Mouse (Mus musculus): Measurements from ENCODE around the gene Elavl1.
"Not testable (repeated sequence)": the region's sequence is repeated elsewhere in the genome, so short reads cannot be mapped to it uniquely, and the experiment has no call there.

The Elavl1 gene

DNA sequence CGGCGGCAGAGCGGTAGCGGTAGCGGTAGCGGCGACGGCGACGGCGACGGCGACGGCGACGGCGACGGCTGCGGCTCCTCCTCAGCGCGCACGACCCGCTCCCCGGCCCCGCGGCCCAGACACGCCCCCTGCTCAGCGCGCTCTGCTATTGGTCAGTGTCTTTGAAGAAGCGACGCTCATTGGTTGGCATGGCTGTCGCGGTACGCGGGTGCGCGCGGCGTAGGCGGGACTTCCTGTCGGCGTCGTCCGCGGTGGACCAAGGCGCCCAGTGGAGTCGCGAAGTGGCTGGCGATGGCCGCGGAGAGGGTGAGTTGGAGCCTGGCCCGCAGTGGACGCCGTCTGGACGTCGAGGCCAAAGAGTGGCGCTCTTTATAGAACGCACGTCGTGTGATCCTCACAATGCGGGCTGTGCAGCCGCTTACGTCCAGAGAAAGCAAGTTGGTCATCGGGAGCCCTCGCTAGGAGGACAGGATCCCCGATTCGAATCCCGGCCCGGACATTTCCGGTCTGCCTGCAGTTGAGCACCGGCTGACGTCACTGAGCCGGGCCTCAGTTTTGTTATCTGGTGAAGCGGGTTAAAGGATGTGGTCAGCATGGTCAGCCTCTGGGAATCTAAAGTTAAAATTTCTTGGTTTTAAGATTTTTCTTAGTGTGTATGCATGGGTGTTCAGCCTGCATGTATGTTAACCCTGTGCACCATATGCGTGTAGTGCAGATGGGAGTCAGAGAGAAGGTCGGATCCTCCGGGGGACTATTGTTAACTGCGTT, at the start of gene Elavl1, which contains the start of gene Ccl25:
TSS of gene Elavl1 (minus strand) at position 431 of the 768 bp plus-strand sequence.
TSS of gene Ccl25 (plus strand) at position 228 of the 768 bp plus-strand sequence.
- DNase-seq: peak; percentile 99

DNA sequence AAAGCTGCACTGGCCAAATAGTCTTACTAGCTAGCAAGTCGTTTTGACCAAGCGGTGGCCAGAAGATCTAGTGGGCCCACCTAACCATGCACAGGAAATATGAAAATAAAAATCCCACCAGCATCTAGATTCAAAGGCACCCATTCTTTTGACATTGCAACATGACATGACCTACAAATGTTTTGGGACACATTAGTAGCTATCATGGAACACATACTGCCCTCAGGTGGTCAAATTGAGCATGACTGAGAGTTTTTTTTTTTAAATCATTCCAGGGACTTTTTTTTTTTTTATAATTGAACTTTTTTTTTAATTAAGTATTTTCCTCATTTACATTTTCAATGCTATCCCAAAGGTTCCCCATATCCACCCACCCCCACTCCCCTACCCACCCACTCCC, 47.4 kb upstream of the Elavl1 start:
- DNase-seq: peak in 1 of 2 experiments; percentile 16

DNA sequence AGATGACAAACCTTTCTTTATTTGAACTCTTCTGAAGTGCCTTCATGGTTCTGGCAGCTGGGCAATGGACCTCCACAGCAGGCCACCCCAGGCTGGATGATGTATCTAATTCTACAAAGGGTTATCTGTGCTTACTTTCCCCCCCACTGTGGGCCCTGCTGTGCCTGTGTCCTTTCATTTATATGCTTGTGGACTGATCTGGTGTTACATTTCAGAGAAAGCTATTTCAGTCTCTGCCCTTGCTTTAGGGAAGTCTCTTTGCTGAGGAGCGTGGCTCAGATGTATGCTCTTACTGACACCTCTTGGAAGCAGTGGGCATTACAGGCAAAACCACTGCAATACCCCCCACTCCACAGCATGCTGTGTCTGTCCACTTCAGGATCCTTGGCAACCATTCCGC, 44.9 kb upstream of the Elavl1 start:
- DNase-seq: peak; percentile 19 to 37

DNA sequence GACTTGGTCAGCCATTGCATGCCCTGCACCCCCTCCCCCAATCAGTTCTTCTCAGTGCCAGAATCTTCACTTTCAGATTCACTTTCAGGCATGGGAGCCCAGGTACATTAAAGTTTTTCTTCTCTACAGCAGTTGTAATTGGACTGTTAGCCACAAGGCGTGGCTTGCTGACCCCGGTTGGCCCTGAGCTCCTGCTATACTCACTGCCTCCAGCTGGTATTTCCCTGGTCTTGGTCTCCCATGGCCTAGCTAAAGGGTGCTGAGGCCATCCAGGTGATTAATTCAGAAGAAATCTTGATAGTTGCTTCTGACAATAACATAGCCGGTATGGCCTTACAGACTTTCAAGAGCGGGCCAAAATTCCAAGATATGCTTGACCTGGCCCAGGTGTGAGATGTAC, 43.3 kb upstream of the Elavl1 start:
- no peak for DNase-seq

DNA sequence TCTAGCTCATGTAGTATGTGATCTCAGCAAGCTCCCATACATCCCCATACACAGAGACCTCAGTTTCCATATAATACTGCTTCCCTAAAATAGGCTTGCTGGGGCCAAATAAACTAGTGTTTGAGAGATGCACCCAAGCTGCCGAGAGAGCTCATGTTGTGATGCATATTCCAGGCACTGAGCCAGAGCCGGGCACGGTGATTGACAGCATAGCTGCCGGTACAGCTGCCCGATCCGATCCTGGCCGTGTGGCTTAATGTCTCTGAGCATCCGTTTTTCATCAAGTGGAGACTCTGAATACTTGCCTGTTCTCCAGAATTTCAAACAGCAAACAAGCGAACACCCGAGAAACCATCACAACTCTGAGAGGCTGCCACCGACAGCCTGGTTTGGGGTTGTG, 42.6 kb upstream of the Elavl1 start:
- peak; percentile 72 to 73 for DNase-seq

DNA sequence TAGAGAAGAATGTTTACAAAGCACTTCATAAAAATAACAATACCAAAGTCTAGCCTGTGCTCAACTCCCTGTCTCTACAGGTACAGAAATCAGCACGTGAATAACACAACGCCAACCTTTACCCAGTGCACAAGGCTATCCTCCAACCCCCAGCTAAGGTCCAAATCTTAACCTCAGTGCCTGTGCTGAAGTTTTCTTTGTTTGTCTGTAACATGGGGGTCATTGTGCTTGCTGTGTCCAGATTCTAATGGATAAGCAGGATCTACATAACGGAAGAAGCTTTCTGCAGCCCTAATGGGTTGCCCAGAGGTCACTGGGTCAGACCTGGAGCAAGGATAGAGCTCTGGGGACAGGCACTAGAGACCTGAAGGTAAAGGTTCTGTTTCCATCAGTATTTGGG, 41.0 kb upstream of the Elavl1 start:
- no peak for DNase-seq

DNA sequence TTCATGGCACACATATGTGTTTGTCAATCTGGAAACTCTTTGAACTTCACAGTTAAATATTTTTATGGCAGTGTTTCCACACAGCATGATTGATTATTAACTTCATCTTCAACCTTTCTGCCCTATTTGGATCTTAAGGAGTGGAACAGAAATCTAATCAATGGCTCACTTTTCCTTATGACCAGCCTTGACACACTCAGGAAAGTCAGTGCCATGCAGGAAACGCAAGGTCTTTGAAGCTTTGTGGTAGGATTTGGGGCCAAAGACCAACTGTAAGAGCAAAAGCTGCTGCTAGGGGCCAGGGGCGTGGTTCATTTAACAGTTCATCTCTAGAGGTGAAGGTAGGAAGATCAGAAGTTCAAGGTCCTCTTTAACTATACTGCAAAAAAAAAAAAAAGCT, 35.7 kb upstream of the Elavl1 start:
- no peak for DNase-seq

DNA sequence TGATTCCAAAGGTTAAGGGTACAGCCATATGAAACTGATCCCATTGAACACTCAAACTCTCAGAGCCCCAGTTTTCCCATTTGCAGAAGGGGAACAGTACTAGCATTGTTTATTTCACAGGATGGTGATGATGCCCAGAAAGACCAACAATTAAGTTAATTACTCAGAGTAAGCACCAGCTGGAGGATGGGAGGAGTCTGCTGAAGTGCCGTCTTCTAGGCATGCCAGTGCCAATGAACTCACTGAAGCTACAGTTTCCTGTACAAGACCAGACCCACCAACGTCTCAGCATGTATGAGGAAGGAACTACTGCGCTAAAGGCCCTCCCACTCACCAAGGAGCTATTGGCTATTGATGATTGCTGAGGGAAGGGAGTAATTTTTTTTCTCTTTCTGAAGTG, 34.1 kb upstream of the Elavl1 start:
- DNase-seq: no peak

DNA sequence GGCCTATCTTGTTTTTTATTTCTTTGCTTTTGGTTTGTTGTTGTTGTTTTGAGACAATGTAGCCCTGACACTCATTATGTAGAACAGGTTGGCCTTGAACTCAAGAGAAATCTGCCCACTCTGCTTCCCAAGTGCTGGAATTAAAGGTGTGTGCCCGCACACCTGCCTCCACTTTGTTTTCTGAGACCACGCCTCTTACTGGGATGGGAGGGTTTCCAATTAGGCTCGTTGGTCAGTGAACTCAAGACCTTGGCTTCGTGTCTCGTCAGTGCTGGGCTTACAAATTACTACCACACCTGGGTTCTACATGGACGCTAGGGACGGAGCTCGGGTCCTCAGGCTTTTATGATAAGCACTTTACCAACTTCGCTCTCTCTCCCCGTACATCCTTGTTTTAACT, 30.2 kb upstream of the Elavl1 start:
- DNase-seq: no peak

DNA sequence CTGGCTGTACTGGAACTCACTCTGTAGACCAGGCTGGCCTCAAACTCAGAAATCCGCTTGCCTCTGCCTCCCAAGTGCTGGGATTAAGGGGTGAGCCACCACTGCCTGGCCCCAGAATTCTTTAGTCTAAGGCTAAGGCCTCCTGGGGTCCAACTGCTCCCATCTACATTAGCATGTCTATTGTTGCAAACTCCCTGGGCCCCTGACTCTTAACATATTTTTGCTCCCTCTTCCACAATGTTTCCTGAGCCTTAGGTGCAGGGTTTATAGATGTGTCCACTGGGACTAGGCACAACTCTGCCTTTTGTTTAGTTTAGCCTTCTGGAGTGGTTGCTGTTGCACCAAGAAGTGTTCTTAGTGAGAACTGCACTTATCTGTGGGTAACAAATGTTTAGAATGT, 29.3 kb upstream of the Elavl1 start:
- DNase-seq: no peak

DNA sequence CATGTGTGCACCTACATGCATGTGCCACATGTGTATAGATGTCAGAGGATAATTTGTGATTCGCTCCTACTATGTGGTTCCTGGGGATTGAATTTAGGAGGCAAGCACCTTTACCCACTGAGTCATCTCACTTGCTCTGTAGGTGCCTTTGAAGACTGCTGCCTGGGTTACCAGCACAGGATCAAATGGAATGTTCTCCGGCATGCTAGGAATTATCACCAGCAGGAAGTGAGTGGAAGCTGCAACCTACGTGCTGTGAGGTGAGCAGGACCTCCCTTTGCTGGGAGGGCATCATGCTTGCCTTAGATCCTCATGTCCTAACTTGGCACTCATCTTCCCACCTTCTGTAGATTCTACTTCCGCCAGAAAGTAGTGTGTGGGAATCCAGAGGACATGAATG, 28.5 kb upstream of the Elavl1 start:
- DNase-seq: no peak

DNA sequence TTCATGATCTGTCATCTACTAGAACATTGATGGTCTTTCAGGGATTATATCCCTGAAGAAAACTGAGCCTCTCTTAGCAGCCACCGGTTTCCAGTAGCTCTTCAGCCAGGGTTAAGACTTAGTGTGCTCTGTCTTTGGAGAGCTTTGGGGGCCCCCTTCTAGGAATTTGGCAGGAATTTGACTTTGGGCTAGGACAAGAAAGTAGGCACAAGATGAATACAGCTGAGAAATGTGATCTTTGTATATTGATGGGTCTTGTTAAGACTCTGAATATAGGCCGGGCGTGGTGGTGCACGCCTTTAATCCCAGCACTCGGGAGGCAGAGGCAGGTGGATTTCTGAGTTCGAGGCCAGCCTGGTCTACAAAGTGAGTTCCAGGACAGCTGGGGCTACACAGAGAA, 27.3 kb upstream of the Elavl1 start:
- DNase-seq: not testable (repeated sequence)

DNA sequence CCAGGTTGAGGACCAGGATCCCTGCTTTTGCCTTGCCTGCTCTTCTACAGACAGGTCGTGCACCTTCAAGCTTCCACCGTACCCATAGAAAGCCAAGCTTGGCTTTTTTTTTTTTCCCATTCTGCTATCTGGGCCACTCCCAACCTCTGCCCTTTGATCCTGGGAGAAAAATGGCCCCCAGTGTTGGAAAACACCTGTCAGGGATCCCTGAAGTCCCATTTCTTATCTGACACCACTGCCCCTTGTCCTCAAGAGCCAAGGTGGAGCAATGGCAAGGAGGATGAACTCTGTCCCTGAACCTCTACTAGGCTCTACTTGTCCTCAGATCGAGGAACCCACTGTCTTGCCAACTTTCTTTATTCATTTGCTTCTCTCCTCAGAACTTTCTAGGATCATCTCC, 25.4 kb upstream of the Elavl1 start:
- no peak for DNase-seq

DNA sequence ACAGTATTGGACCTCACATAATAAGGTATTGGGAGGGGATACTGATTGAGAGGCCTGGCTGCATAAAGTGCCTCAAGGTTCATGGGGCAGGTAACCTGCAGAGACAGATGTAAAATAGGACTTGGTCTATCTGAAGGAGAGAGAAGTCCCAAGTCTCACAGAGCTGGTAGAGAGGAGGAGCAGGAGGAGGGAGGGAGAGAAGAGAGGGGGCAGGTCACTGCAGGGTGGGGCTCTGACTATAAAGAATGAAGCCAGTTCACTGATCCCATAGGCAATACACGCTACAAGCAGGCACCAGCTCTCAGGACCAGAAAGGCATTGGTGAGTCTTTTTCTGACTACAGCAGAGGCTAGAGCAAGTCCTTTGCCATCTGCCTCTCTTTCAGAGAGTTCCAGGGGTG, 24.1 kb upstream of the Elavl1 start:
- DNase-seq: no peak

DNA sequence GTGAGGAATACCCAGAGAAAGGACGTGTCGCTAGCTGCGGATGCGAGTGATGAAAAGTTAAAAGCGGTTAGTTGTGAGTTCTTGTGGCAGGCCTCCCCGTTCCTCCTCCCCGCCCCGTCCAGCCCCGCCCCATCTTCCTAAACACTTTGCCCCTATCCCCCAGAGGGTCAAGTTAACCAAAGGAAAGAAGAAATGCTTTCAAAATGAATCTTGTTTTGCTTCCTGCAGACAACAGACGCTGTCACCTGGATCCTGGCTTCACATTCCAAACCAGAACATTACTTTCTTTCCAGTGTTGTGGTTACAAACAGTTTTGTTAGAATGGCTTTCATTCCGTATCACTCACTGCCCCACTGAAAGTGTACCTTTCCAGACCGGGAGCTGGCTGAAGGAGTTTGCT, 23.1 kb upstream of the Elavl1 start:
- DNase-seq: no peak

DNA sequence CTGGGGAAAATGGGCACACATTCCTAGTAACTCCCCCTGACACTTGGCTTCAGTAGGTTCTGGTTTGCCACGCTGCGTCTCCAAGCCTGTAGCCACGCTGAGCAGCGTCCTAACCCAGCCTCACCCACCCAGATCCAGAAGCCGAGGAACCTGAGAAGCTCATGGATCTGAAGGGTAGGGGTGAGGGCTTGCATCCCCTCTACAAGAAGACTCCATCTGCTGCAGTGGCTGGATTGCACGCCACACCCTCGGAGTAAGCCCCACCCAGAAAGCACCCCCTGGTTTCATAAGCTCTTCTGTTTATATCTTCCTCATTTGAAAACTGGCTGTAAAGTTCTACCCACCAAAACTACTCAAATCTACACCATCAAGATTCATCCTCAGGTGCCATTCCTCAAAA, 22.4 kb upstream of the Elavl1 start:
- DNase-seq: no peak

DNA sequence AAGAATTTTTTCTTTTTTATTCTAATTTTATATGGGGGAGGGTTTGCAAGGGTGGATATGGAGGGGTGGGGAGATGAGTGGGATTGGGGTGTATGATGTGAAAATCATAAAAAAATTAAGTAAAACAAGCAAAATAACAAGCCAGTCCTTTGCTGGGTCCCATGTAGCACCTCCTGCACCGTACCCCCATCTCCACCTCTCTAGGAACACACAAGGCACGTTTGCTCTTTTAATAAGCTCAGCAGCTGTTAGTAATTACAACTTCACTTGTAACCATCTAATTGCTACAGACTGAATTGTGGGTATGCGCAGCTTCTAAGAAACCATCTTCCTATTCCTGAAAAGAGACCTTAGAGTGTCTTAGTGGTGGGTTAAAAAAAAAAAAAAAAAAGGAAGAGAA, 15.0 kb upstream of the Elavl1 start:
- DNase-seq: no peak

DNA sequence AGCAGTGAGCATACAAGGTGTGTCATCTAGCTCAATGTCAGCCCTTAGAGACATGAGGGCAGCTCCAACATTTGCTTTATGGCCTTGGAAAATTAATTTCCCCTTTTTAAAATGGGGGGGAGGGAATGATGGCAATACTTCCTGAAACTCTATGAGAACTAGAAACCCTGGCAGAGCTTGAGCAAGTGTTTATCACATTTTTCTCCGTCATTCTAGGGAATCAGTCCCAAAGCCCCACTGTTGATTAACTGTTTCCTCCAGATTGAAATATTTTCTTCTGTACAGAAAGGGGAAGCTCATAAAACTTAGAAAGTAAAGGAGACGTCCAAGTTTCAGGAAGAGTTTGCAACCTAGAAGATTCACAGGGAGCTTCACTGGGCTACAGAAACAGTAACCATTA, 10.5 kb upstream of the Elavl1 start:
- no peak for DNase-seq

DNA sequence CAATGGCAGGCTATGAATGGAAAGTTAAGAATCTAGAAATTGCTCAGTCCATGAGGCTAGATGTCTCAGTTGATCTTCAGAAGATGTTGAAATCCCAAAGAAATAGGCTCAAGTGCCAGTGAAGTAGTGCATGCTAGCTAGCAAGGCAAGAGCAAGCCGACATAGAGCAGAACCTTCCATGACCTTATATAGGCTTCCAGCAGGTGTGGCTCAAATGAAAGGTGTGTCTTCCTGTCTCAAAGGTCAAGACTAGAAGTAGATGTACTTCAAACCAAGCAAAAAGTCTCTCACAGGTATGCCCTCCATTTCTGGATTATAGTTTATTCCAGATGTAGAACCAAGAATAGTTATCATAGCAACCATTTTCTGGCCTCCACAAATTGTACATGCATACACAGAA, 8.8 kb upstream of the Elavl1 start:
- DNase-seq: no peak

DNA sequence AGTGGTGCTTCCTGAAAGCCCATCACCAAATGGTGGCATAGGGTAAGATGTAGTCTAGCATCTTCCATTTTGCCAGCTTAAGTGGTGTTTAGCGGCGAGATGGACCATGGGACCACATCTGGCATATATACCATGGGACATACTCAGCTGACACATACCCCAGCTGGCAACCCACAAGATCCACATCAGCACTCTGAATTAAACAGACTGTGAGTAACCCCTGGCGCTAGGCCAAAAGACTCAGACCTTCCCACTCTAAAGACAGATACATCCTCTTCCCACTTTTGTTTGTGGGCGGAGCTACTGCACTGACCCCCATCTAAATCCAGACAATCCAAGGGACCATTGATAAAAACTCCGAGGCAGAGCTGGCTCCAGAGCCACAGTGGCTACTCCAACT, 3.8 kb upstream of the Elavl1 start:
- peak; percentile 38 to 42 for DNase-seq

DNA sequence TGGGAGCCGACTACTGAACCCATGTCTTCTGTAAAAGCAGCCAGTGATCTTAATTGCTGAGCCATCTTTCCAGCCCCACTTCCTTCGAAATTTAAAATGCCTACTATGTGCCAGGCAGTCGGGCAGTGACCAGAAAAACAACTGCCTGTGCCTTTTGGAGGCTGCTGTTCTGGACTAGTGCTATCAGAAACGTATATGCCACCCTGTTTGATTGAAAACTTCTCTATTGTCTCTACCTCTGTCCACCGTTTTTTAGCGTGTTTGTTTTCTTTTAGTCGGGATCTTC, 481 bp upstream of the Elavl1 start:
- no peak for DNase-seq

DNA sequence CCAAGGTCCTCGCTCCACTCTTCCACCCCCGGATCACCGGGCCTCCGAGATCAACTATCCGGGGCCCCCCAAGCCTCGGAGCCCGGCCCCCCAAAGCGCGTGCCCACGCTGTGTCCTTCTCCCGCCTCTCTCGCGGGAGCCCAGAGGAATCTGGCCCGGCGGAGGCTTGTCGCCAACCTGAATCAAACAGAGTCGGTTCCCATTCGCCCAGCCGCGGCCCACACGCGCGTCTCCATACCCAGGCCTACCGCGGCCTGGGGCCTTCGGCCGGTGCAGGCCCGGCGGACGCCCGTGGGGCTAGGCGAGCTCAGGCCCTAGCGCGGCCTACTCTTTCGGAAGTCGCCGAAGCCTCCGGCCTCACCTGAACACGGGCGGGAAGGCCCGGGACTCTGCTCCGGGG, 688 bp downstream of the Elavl1 start:
- no peak for DNase-seq

DNA sequence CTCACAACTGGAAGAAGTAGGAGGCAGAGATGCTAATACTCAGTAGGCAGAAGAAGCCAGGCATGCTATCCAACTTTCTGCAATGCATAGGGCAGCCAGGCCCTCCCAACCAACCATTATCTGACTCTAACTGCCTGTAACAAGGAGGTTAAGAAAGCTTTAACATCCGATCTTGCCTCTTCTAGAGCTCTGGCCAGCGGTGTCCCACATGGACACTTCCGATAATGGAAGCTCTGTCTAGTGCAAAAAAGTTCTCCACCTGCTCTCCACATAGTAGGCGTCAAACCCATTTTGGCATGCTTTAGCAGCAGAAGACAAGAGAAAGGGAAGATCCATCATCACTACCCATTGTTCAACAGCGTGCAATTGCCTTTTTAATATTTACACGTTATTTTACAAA, 1.3 kb downstream of the Elavl1 start:
- DNase-seq: peak in 1 of 2 experiments; percentile 12

DNA sequence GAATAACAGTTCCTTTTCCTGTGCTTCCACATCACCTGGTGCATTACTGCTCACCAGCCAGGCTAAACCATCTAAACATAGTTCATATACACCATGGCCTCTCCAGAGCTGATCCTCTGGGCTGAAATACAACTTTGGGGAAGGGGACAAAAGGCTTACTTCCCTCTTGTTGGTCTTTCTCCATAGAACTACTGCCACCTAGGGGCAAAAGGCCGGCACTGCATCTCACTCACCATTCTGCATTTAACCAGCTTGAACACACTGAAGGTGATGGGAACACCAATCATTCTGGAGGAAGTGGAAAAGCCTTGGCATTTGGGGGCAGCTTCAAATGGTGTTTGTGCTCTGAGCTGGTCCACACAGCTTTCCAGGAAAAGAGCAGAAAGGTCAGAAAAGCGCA, 2.7 kb downstream of the Elavl1 start:
- DNase-seq: peak; percentile 92 to 96

DNA sequence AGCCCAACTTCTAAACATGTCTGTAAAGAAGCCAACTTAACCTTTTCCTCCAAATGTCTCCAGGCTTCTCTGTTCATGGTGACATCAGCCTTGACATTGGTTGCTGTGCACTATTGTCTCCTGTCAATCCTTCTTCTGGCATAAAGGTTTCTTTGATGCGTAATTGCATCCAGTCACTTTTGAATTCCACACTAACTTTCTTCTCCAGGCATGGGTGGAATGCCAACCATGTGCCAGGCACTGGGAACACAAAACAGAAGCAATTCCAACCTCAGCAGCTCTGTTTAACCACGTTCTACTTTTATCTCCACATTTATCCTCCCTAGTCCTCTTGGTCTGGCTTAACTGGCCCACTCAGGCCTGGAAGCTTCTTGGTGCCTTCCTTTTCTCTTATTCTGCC, 4.2 kb downstream of the Elavl1 start:
- no peak for DNase-seq

DNA sequence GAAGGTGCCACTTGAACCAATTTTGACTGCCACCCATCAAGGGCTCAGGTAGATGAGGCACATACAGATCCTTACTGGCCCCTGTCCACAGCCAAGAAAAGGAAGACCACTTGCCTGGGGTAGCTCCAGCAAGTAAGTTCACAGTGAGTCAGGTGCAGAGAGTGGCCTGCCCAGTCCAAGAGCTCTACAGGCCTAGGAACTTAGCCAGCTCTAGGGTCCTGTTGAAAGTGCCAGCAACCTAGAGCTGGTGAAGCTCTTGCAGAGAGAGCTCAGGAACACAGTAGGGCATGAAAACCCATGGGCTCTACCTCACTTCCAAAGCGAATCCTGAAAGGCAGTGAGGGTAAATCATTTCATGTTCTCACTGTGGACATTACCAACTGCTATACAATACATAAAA, 4.8 kb downstream of the Elavl1 start:
- peak in 1 of 2 experiments; percentile 10 for DNase-seq
